ENCODE assay signal across 12 mouse cellular contexts in genomic region chr10:97641926-97642325, GRCm38 (mm10). TPM values are rescaled to one million over a fixed set of nuclear protein-coding genes. Genes with fewer than 3 reads are reported as not detected.
"Had no signal": no experiment of that assay in that cellular context is flagged by ENCODE, and none has a peak within 500 bp of the region (broad histone marks: within the 10 kb centered on the region; RNA-seq: fewer than 3 reads in every experiment).

No protein-coding gene starts in this region.

- DNase-seq: liver, postnatal 0 days; lung, embryonic 14.5 days; lung, postnatal 14 days; lung, postnatal 36 days; midbrain, embryonic 14.5 days; right cerebral cortex, postnatal 14 days; spleen, adult 18-20 months; thymus, adult 18-20 months; thymus, postnatal 14 days; thymus, postnatal 36 days had no signal

RNA-seq across cellular contexts. Expression of gene Epyc, which starts 1.9 kb away (rescaled TPM):
- total RNA-seq: megakaryocyte progenitor cell, adult 5-6 weeks; megakaryocyte-erythroid progenitor cell, adult 5-6 weeks had no signal

RNA-seq across cellular contexts. Expression of gene Kera, which starts 35.2 kb away (rescaled TPM):
- total RNA-seq: megakaryocyte progenitor cell, adult 5-6 weeks; megakaryocyte-erythroid progenitor cell, adult 5-6 weeks had no signal

RNA-seq across cellular contexts. Expression of gene Ccer1, which starts 50.9 kb away (rescaled TPM):
- total RNA-seq: megakaryocyte progenitor cell, adult 5-6 weeks; megakaryocyte-erythroid progenitor cell, adult 5-6 weeks had no signal
